In genomic region chr6:89413481-89413884, GRCm38 (mm10) we compare ENCODE assay signal across 13 mouse cellular contexts. TPM values are rescaled to one million over a fixed set of nuclear protein-coding genes. Genes with fewer than 3 reads are reported as not detected.
DNase-seq lines count a peak whose midpoint lies in the region; ATAC-seq and TF ChIP-seq lines count a peak whose summit lies in the region.
"Had no signal": no experiment of that assay in that cellular context is flagged by ENCODE, and none has a peak within 500 bp of the region (broad histone marks: within the 10 kb centered on the region; RNA-seq: fewer than 3 reads in every experiment).

No protein-coding gene starts in this region.

- no peak overlapping the region for H3K4me3 ChIP-seq in lung, embryonic 14.5 days (ENCODE audit: low read depth, low read length)
- H3K4me3 ChIP-seq in lung, adult 2 months (replicated peaks; ENCODE audit: extremely low read depth, low read depth, low read length), result no peak overlapping the region
- H3K4me3 ChIP-seq in liver, postnatal 0 days (ENCODE audit: low read depth, low read length), result no peak overlapping the region
- no peak overlapping the region for H3K4me3 ChIP-seq in stomach, postnatal 0 days (ENCODE audit: low read depth, low read length)
- H3K4me3 ChIP-seq: embryonic facial prominence, embryonic 15.5 days; heart, embryonic 13.5 days; midbrain, embryonic 15.5 days had no signal

- no peaks in the 10 kb centered on the region for H3K4me1 ChIP-seq in lung, embryonic 14.5 days (ENCODE audit: insufficient read depth)
- peaks cover 14% of the 10 kb centered on the region for H3K4me1 ChIP-seq in lung, adult 2 months (ENCODE audit: control insufficient read depth, insufficient read depth, low read length)
- peaks cover 8% of the 10 kb centered on the region for H3K4me1 ChIP-seq in liver, postnatal 0 days (ENCODE audit: insufficient read depth)
- no peaks in the 10 kb centered on the region for H3K4me1 ChIP-seq in stomach, postnatal 0 days (replicated peaks; ENCODE audit: control insufficient read depth, insufficient read depth)
- H3K4me1 ChIP-seq: embryonic facial prominence, embryonic 15.5 days; midbrain, embryonic 15.5 days had no signal

- peak; percentile 61 for DNase-seq in adrenal gland, adult 2 months
- no peak for DNase-seq in adrenal gland, adult 8-10 months
- peak; percentile 34 for DNase-seq in lung, embryonic 14.5 days
- no peak for DNase-seq in lung, adult 2 months
- no peak for DNase-seq in liver, postnatal 0 days
- DNase-seq in stomach, postnatal 0 days (ENCODE audit: low spot score), result no peak
- DNase-seq in embryo, embryonic 9.5 days (ENCODE audit: extremely low spot score), result no peak
- DNase-seq: B cell, adult 2 months; cerebellum, adult 9-10 months had no signal

- H3K9ac ChIP-seq in lung, embryonic 14.5 days, result no peak overlapping the region
- H3K9ac ChIP-seq in liver, postnatal 0 days (replicated peaks), result no peak overlapping the region
- no peak overlapping the region for H3K9ac ChIP-seq in stomach, postnatal 0 days (ENCODE audit: low read length)
- H3K9ac ChIP-seq: embryonic facial prominence, embryonic 15.5 days; heart, embryonic 13.5 days; midbrain, embryonic 15.5 days had no signal

- no peaks in the 10 kb centered on the region for H3K36me3 ChIP-seq in lung, embryonic 14.5 days (ENCODE audit: insufficient read depth)
- H3K36me3 ChIP-seq in liver, postnatal 0 days (replicated peaks; ENCODE audit: insufficient read depth, low read length), result no peaks in the 10 kb centered on the region
- H3K36me3 ChIP-seq in stomach, postnatal 0 days (ENCODE audit: control insufficient read depth, insufficient read depth, low read length), result no peaks in the 10 kb centered on the region
- H3K36me3 ChIP-seq: embryonic facial prominence, embryonic 15.5 days; heart, embryonic 13.5 days; midbrain, embryonic 15.5 days had no signal

- TF ChIP-seq CTCF in lung, embryonic 14.5 days (IDR thresholded peaks at IDR 0.05; ENCODE audit: low read depth), result no peak
- no peak for TF ChIP-seq CTCF in lung, adult 2 months (IDR thresholded peaks at IDR 0.05; ENCODE audit: insufficient read depth, low read length)
- no peak for TF ChIP-seq CTCF in liver, postnatal 0 days (IDR thresholded peaks at IDR 0.05; ENCODE audit: low read depth)
- TF ChIP-seq CTCF in stomach, postnatal 0 days (IDR thresholded peaks at IDR 0.05; ENCODE audit: low read depth), result no peak

- H3K27me3 ChIP-seq in lung, embryonic 14.5 days (ENCODE audit: insufficient read depth, low read length), result no peaks in the 10 kb centered on the region
- H3K27me3 ChIP-seq in liver, postnatal 0 days (ENCODE audit: insufficient read depth, low read length), result no peaks in the 10 kb centered on the region
- H3K27me3 ChIP-seq in stomach, postnatal 0 days (ENCODE audit: control insufficient read depth, insufficient read depth, low read length), result no peaks in the 10 kb centered on the region
- H3K27me3 ChIP-seq: embryonic facial prominence, embryonic 15.5 days; midbrain, embryonic 15.5 days had no signal

- H3K27ac ChIP-seq in lung, embryonic 14.5 days (ENCODE audit: low read depth), result peak overlapping the region; percentile 77
- H3K27ac ChIP-seq in liver, postnatal 0 days (ENCODE audit: low read depth), result no peak overlapping the region
- H3K27ac ChIP-seq in stomach, postnatal 0 days (replicated peaks), result peak overlapping the region; percentile 42
- H3K27ac ChIP-seq: embryonic facial prominence, embryonic 15.5 days; heart, embryonic 13.5 days; midbrain, embryonic 15.5 days had no signal

- ATAC-seq in lung, embryonic 14.5 days (ENCODE audit: insufficient read depth), result no peak; the same call in 1 of the 2 replicates
- 0 out of 2 replicates have a peak, but pooled peaks have one; percentile 23 for ATAC-seq in liver, postnatal 0 days
- peak; percentile 63; the same call in 1 of the 2 replicates for ATAC-seq in stomach, postnatal 0 days (ENCODE audit: low FRiP score, low TSS enrichment)
- ATAC-seq in cerebellum, adult (ENCODE audit: insufficient number of reproducible peaks, low FRiP score, low TSS enrichment), result no peak
- ATAC-seq: midbrain, embryonic 15.5 days had no signal

- TF ChIP-seq POLR2A in lung, adult 2 months (IDR thresholded peaks at IDR 0.05; ENCODE audit: borderline replicate concordance, extremely low read depth, low read depth, low read length), result no peak

- TF ChIP-seq EP300 in liver, postnatal 0 days (IDR thresholded peaks at IDR 0.05; ENCODE audit: low read depth), result no peak
- TF ChIP-seq EP300 in stomach, postnatal 0 days (optimal IDR thresholded peaks at IDR 0.05), result no peak

- no peaks in the 10 kb centered on the region for H3K9me3 ChIP-seq in lung, embryonic 14.5 days (ENCODE audit: low read depth, low read length)
- no peaks in the 10 kb centered on the region for H3K9me3 ChIP-seq in liver, postnatal 0 days (ENCODE audit: low read length)
- H3K9me3 ChIP-seq in stomach, postnatal 0 days (ENCODE audit: control insufficient read depth, low read length), result no peaks in the 10 kb centered on the region
- H3K9me3 ChIP-seq: embryonic facial prominence, embryonic 15.5 days; heart, embryonic 13.5 days; midbrain, embryonic 15.5 days had no signal

- no peak overlapping the region for H3K4me2 ChIP-seq in lung, embryonic 14.5 days
- H3K4me2 ChIP-seq in liver, postnatal 0 days (ENCODE audit: low read depth, low read length), result no peak overlapping the region
- H3K4me2 ChIP-seq in stomach, postnatal 0 days (replicated peaks; ENCODE audit: low read depth), result no peak overlapping the region
- H3K4me2 ChIP-seq: embryonic facial prominence, embryonic 15.5 days; heart, embryonic 13.5 days; midbrain, embryonic 15.5 days had no signal

RNA-seq across cellular contexts. Expression of gene Plxna1, which starts 51.1 kb away (rescaled TPM):
- 100 to 1,000 TPM in 1 of 2 experiments, 10 to 100 TPM in 1; 56.1 to 127 TPM for total RNA-seq in adrenal gland, adult 2 months (2021)
- 71.8 and 101 TPM in 2 replicates for polyA plus RNA-seq in adrenal gland, adult 2 months (2012; rRNA removed)
- 10 to 100 TPM; 65.9 to 85.2 (median 71.0) TPM for total RNA-seq in adrenal gland, adult 8-10 months (2022)
- polyA plus RNA-seq in lung, embryonic 14.5 days (2014; fragmentation: Nextera tagmentation; extraction: Ambion mirVana), result 26.8 and 32.2 TPM in 2 replicates
- 153 and 189 TPM in 2 replicates for polyA plus RNA-seq in lung, adult 2 months (2012; rRNA removed)
- 1.7 TPM in 2 replicates for polyA plus RNA-seq in liver, postnatal 0 days (2015; fragmentation: Nextera tagmentation; extraction: Ambion mirVana)
- 10.3 and 11.5 TPM in 2 replicates for polyA plus RNA-seq in stomach, postnatal 0 days (2015; fragmentation: Nextera tagmentation; extraction: Ambion mirVana)

Comparison
In these comparisons a context has a peak if more than half of its experiments do, and no peak if none do; other contexts are left out.
1. DNase-seq: peak in adrenal gland, adult 2 months (single experiment) and lung, embryonic 14.5 days (single experiment); none in adrenal gland, adult 8-10 months (single experiment), lung, adult 2 months (single experiment), liver, postnatal 0 days (single experiment), stomach, postnatal 0 days (single experiment) and embryo, embryonic 9.5 days (single experiment).
2. ATAC-seq: peak in liver, postnatal 0 days (single experiment) and stomach, postnatal 0 days (single experiment); none in lung, embryonic 14.5 days (single experiment) and cerebellum, adult (single experiment).